Mouse (Mus musculus) gastrocnemius, postnatal 25 days (tissue): ENCODE measurements at regions not wholly inside any gene's neighbourhood (a gene's known extent, or its start where the extent isn't known, plus 50 kb on each side); places are given as distances from the start of the nearest gene placed in this dataset.

ENCODE experiments used
- DNase-seq: peaks from one replicate; pipeline ENCODE4 v3.0.0; 2022

- no peak for DNase-seq
Observed at GRCm38 (mm10) chr3:133599731-133600130, 54.8 kb upstream of the Tet2 start.

GRCm38 (mm10) chr3:133600447-133601220, 55.7 kb upstream of the Tet2 start:
- DNase-seq: peak; percentile 61

- no peak for DNase-seq
Observed at GRCm38 (mm10) chr3:133605460-133605859, 60.5 kb upstream of the Tet2 start.

GRCm38 (mm10) chr3:133608845-133609261, 63.9 kb upstream of the Tet2 start:
- DNase-seq: no peak

- no peak for DNase-seq
Observed at GRCm38 (mm10) chr3:133613836-133614711, 69.1 kb upstream of the Tet2 start.

- no peak for DNase-seq
Observed at GRCm38 (mm10) chr3:133614712-133615426, 69.9 kb upstream of the Tet2 start.

- DNase-seq: no peak
Observed at GRCm38 (mm10) chr3:133617036-133617435, 72.1 kb upstream of the Tet2 start.

- DNase-seq: no peak
Observed at GRCm38 (mm10) chr3:133618491-133618890, 73.6 kb upstream of the Tet2 start.

- DNase-seq: no peak
Observed at GRCm38 (mm10) chr3:133623201-133623744, 78.3 kb upstream of the Tet2 start.

- DNase-seq: no peak
Observed at GRCm38 (mm10) chr3:133624079-133624875, 79.3 kb upstream of the Tet2 start.

GRCm38 (mm10) chr3:133625046-133625445, 80.1 kb upstream of the Tet2 start:
- DNase-seq: no peak

- DNase-seq: no peak
Observed at GRCm38 (mm10) chr3:133626442-133626841, 81.5 kb upstream of the Tet2 start.

GRCm38 (mm10) chr3:133627116-133627844, 82.3 kb upstream of the Tet2 start:
- no peak for DNase-seq

GRCm38 (mm10) chr3:133634306-133634705, 89.4 kb upstream of the Tet2 start:
- no peak for DNase-seq

- no peak for DNase-seq
Observed at GRCm38 (mm10) chr3:133645604-133646003, 100.7 kb upstream of the Tet2 start.

- no peak for DNase-seq
Observed at GRCm38 (mm10) chr3:133646449-133647059, 101.6 kb upstream of the Tet2 start.

- DNase-seq: no peak
Observed at GRCm38 (mm10) chr3:133650025-133650424, 105.1 kb upstream of the Tet2 start.

- no peak for DNase-seq
Observed at GRCm38 (mm10) chr3:133651996-133652395, 107.1 kb upstream of the Tet2 start.

GRCm38 (mm10) chr3:133659759-133660158, 114.8 kb upstream of the Tet2 start:
- DNase-seq: no peak

- DNase-seq: no peak
Observed at GRCm38 (mm10) chr3:133661303-133661702, 116.4 kb upstream of the Tet2 start.
